Mouse (Mus musculus): ENCODE measurements around the gene Gm20388.
A peak's percentile ranks its signal among the peaks of the same experiment; 100 is the strongest.
"Not testable (repeated sequence)": the region's sequence is repeated elsewhere in the genome, so short reads cannot be mapped to it uniquely, and the experiment has no call there.

Gm20388 gene

GRCm38 (mm10) chr8:123004033-123004922 is 3093.6 kb downstream of the Gm20388 start:
- DNase-seq (ENCODE audit: low read depth, low spot score) = peak; percentile 53

- no peak for DNase-seq (ENCODE audit: low read depth, low spot score)
These were observed 3094.7 kb downstream of the Gm20388 start for GRCm38 (mm10) chr8:123005328-123005727.

- no peak for DNase-seq (ENCODE audit: low read depth, low spot score)
These were observed 3095.2 kb downstream of the Gm20388 start for GRCm38 (mm10) chr8:123005805-123006204.

- no peak for DNase-seq (ENCODE audit: low read depth, low spot score)
These were observed 3100.7 kb downstream of the Gm20388 start for GRCm38 (mm10) chr8:123011321-123011720.

GRCm38 (mm10) chr8:123014429-123014828 is 3103.8 kb downstream of the Gm20388 start:
- peak; percentile 41 for DNase-seq (ENCODE audit: low read depth, low spot score)

GRCm38 (mm10) chr8:123015074-123015473 is 3104.4 kb downstream of the Gm20388 start:
- DNase-seq (ENCODE audit: low read depth, low spot score) = no peak

- DNase-seq (ENCODE audit: low read depth, low spot score) = no peak
These were observed 3106.5 kb downstream of the Gm20388 start for GRCm38 (mm10) chr8:123017143-123017542.

- DNase-seq (ENCODE audit: low read depth, low spot score) = no peak
These were observed 3108.0 kb downstream of the Gm20388 start for GRCm38 (mm10) chr8:123018484-123019164.

GRCm38 (mm10) chr8:123020084-123020483 is 3109.4 kb downstream of the Gm20388 start:
- no peak for DNase-seq (ENCODE audit: low read depth, low spot score)

GRCm38 (mm10) chr8:123020859-123021258 is 3110.2 kb downstream of the Gm20388 start:
- DNase-seq (ENCODE audit: low read depth, low spot score) = no peak

- DNase-seq (ENCODE audit: low read depth, low spot score) = no peak
These were observed 3110.6 kb downstream of the Gm20388 start for GRCm38 (mm10) chr8:123021259-123021658.

- DNase-seq (ENCODE audit: low read depth, low spot score) = no peak
These were observed 3112.1 kb downstream of the Gm20388 start for GRCm38 (mm10) chr8:123022727-123023126.

- DNase-seq (ENCODE audit: low read depth, low spot score) = no peak
These were observed 3113.6 kb downstream of the Gm20388 start for GRCm38 (mm10) chr8:123024226-123024625.

GRCm38 (mm10) chr8:123025951-123026351 is 3115.3 kb downstream of the Gm20388 start:
- no peak for DNase-seq (ENCODE audit: low read depth, low spot score)

GRCm38 (mm10) chr8:123027786-123028185 is 3117.1 kb downstream of the Gm20388 start:
- no peak for DNase-seq (ENCODE audit: low read depth, low spot score)

GRCm38 (mm10) chr8:123030091-123030490 is 3119.4 kb downstream of the Gm20388 start:
- DNase-seq (ENCODE audit: low read depth, low spot score) = not testable (repeated sequence)

GRCm38 (mm10) chr8:123031321-123031978 is 3120.8 kb downstream of the Gm20388 start:
- no peak for DNase-seq (ENCODE audit: low read depth, low spot score)

GRCm38 (mm10) chr8:123032730-123033129 is 3122.1 kb downstream of the Gm20388 start:
- no peak for DNase-seq (ENCODE audit: low read depth, low spot score)

GRCm38 (mm10) chr8:123033431-123033830 is 3122.8 kb downstream of the Gm20388 start:
- no peak for DNase-seq (ENCODE audit: low read depth, low spot score)

GRCm38 (mm10) chr8:123034171-123034570 is 3123.5 kb downstream of the Gm20388 start:
- DNase-seq (ENCODE audit: low read depth, low spot score) = no peak

GRCm38 (mm10) chr8:123036956-123037355 is 3126.3 kb downstream of the Gm20388 start:
- no peak for DNase-seq (ENCODE audit: low read depth, low spot score)

GRCm38 (mm10) chr8:123037487-123037886 is 3126.8 kb downstream of the Gm20388 start:
- no peak for DNase-seq (ENCODE audit: low read depth, low spot score)
